ENCODE assay signal across 10 mouse cellular contexts in genomic region chr11:88993625-88994024, GRCm38 (mm10). TPM values are rescaled to one million over a fixed set of nuclear protein-coding genes. Genes with fewer than 3 reads are reported as not detected.
DNase-seq lines count a peak whose midpoint lies in the region; ATAC-seq and TF ChIP-seq lines count a peak whose summit lies in the region.
"Had no signal": no experiment of that assay in that cellular context is flagged by ENCODE, and none has a peak within 500 bp of the region (broad histone marks: within the 10 kb centered on the region; RNA-seq: fewer than 3 reads in every experiment).

No protein-coding gene starts in this region.

- H3K4me3 ChIP-seq in midbrain, postnatal 0 days (ENCODE audit: low read depth, low read length), result no peak overlapping the region
- no peak overlapping the region for H3K4me3 ChIP-seq in midbrain, embryonic 16.5 days (ENCODE audit: low read depth, low read length)
- H3K4me3 ChIP-seq in kidney, adult 2 months (ENCODE audit: insufficient read depth, low read depth, low read length), result no peak overlapping the region
- no peak overlapping the region for H3K4me3 ChIP-seq in lung, adult 2 months (replicated peaks; ENCODE audit: extremely low read depth, low read depth, low read length)
- H3K4me3 ChIP-seq: erythroblast, embryonic 14.5 days; liver, embryonic 15.5 days had no signal

- 19% methylated on average over 5 of the region's 5 CpGs for WGBS in midbrain, postnatal 0 days
- WGBS in midbrain, embryonic 16.5 days, result 20% methylated on average over 5 of the region's 5 CpGs
- WGBS in kidney, adult 2 months, result 24% methylated on average over 5 of the region's 5 CpGs
- WGBS in lung, adult 2 months, result 11% methylated on average over 5 of the region's 5 CpGs

- H3K27me3 ChIP-seq in midbrain, postnatal 0 days (ENCODE audit: insufficient read depth, low read length), result peaks cover 7% of the 10 kb centered on the region; the same call in 1 of the 2 replicates
- peaks cover 6% of the 10 kb centered on the region for H3K27me3 ChIP-seq in midbrain, embryonic 16.5 days (ENCODE audit: control insufficient read depth, insufficient read depth, low read depth, low read length)
- no peaks in the 10 kb centered on the region for H3K27me3 ChIP-seq in kidney, adult 2 months (replicated peaks; ENCODE audit: control insufficient read depth, insufficient read depth, low read length)
- H3K27me3 ChIP-seq: liver, embryonic 15.5 days had no signal

- H3K27ac ChIP-seq in midbrain, postnatal 0 days (ENCODE audit: low read depth, low read length), result no peak overlapping the region
- no peak overlapping the region for H3K27ac ChIP-seq in midbrain, embryonic 16.5 days (ENCODE audit: low read length)
- no peak overlapping the region for H3K27ac ChIP-seq in kidney, adult 2 months (ENCODE audit: insufficient read depth, low read depth, low read length)
- H3K27ac ChIP-seq: liver, embryonic 15.5 days had no signal

- ATAC-seq in midbrain, postnatal 0 days (ENCODE audit: low FRiP score), result no peak
- no peak for ATAC-seq in midbrain, embryonic 16.5 days
- peak; percentile 92 for ATAC-seq in activated CD4-positive, CD25-positive, alpha-beta regulatory T cell, adult 4 months

- peaks cover 6% of the 10 kb centered on the region for H3K36me3 ChIP-seq in midbrain, postnatal 0 days (ENCODE audit: insufficient read depth, low read length)
- peaks cover 6% of the 10 kb centered on the region for H3K36me3 ChIP-seq in midbrain, embryonic 16.5 days (ENCODE audit: control insufficient read depth, insufficient read depth, low read length)
- H3K36me3 ChIP-seq in kidney, adult 2 months (ENCODE audit: control insufficient read depth, insufficient read depth, low read length), result no peaks in the 10 kb centered on the region; the same call in none of the 2 replicates

- DNase-seq in midbrain, postnatal 0 days (ENCODE audit: low spot score), result peak; percentile 42
- DNase-seq in fibroblast of lung, adult 2 months (ENCODE audit: low read depth), result peak; percentile 46
- DNase-seq in kidney, adult 2 months, result peak; percentile 86
- peak; percentile 64 for DNase-seq in lung, adult 2 months
- peak; percentile 54 for DNase-seq in spleen, adult 12 weeks (ENCODE audit: low spot score)
- no peak for DNase-seq in urinary bladder, postnatal 10 days (ENCODE audit: low spot score)

- no peaks in the 10 kb centered on the region for H3K9me3 ChIP-seq in midbrain, postnatal 0 days (ENCODE audit: low read length)
- H3K9me3 ChIP-seq in midbrain, embryonic 16.5 days (replicated peaks; ENCODE audit: control insufficient read depth, low read length, poor library complexity, severe bottlenecking), result no peaks in the 10 kb centered on the region
- H3K9me3 ChIP-seq: liver, embryonic 15.5 days had no signal

- peak; percentile 63 for TF ChIP-seq CTCF in midbrain, postnatal 0 days (IDR thresholded peaks at IDR 0.05)
- TF ChIP-seq CTCF in kidney, adult 2 months (conservative IDR thresholded peaks at IDR 0.05; ENCODE audit: insufficient read depth, insufficient read length, low read depth, low read length), result peak; percentile 93
- TF ChIP-seq CTCF in lung, adult 2 months (IDR thresholded peaks at IDR 0.05; ENCODE audit: insufficient read depth, low read length), result peak; percentile 81

- H3K4me2 ChIP-seq in midbrain, postnatal 0 days (ENCODE audit: low read depth, low read length, poor library complexity, severe bottlenecking), result no peak overlapping the region
- H3K4me2 ChIP-seq in midbrain, embryonic 16.5 days (ENCODE audit: low read length), result no peak overlapping the region
- H3K4me2 ChIP-seq: liver, embryonic 15.5 days had no signal

- H3K9ac ChIP-seq in midbrain, postnatal 0 days (replicated peaks; ENCODE audit: low read length, poor library complexity, severe bottlenecking), result no peak overlapping the region
- H3K9ac ChIP-seq in midbrain, embryonic 16.5 days (ENCODE audit: low read depth, low read length), result no peak overlapping the region
- H3K9ac ChIP-seq: liver, embryonic 15.5 days had no signal

- TF ChIP-seq POLR2A in kidney, adult 2 months (IDR thresholded peaks at IDR 0.05; ENCODE audit: low read depth, low read length), result no peak
- TF ChIP-seq POLR2A in lung, adult 2 months (IDR thresholded peaks at IDR 0.05; ENCODE audit: borderline replicate concordance, extremely low read depth, low read depth, low read length), result no peak

- no peaks in the 10 kb centered on the region for H3K4me1 ChIP-seq in midbrain, postnatal 0 days (ENCODE audit: insufficient read depth, low read length)
- H3K4me1 ChIP-seq in midbrain, embryonic 16.5 days (ENCODE audit: control insufficient read depth, insufficient read depth, low read length), result no peaks in the 10 kb centered on the region
- H3K4me1 ChIP-seq in kidney, adult 2 months (ENCODE audit: control insufficient read depth, insufficient read depth, low read length), result no peaks in the 10 kb centered on the region
- peaks cover 3% of the 10 kb centered on the region for H3K4me1 ChIP-seq in lung, adult 2 months (ENCODE audit: control insufficient read depth, insufficient read depth, low read length)

RNA-seq across cellular contexts. Expression of gene Trim25, which starts 5.6 kb away (rescaled TPM):
- 2.0 and 2.9 TPM in 2 replicates for total RNA-seq in midbrain, postnatal 0 days (2014; rRNA removed)
- 4.3 and 4.5 TPM in 2 replicates for polyA plus RNA-seq in midbrain, postnatal 0 days (2015; fragmentation: Nextera tagmentation; extraction: Ambion mirVana)
- 3.5 and 3.8 TPM in 2 replicates for polyA plus RNA-seq in midbrain, embryonic 16.5 days (2015; fragmentation: Nextera tagmentation; extraction: Ambion mirVana)
- polyA plus RNA-seq in activated CD4-positive, CD25-positive, alpha-beta regulatory T cell, adult 4 months (2017; shearing (Covaris generic)), result 10 to 100 TPM; 10.3 to 15.4 TPM
- polyA plus RNA-seq in kidney, adult 2 months (2012; rRNA removed), result 27.3 and 35.0 TPM in 2 replicates
- 51.5 and 52.9 TPM in 2 replicates for polyA plus RNA-seq in lung, adult 2 months (2012; rRNA removed)

RNA-seq across cellular contexts. Expression of gene Coil, which starts 23.6 kb away (rescaled TPM):
- total RNA-seq in midbrain, postnatal 0 days (2014; rRNA removed), result 35.1 and 44.2 TPM in 2 replicates
- polyA plus RNA-seq in midbrain, postnatal 0 days (2015; fragmentation: Nextera tagmentation; extraction: Ambion mirVana), result 26.9 and 28.8 TPM in 2 replicates
- 30.4 and 31.0 TPM in 2 replicates for polyA plus RNA-seq in midbrain, embryonic 16.5 days (2015; fragmentation: Nextera tagmentation; extraction: Ambion mirVana)
- 1 to 10 TPM; 4.8 to 6.5 TPM for polyA plus RNA-seq in activated CD4-positive, CD25-positive, alpha-beta regulatory T cell, adult 4 months (2017; shearing (Covaris generic))
- polyA plus RNA-seq in kidney, adult 2 months (2012; rRNA removed), result 3.1 and 3.6 TPM in 2 replicates
- polyA plus RNA-seq in lung, adult 2 months (2012; rRNA removed), result 3.5 and 4.0 TPM in 2 replicates

RNA-seq across cellular contexts. Expression of gene Elobl, which starts 26.9 kb away (rescaled TPM):
- total RNA-seq in midbrain, postnatal 0 days (2014; rRNA removed), result 0.44 TPM in 1 of 2 replicates, not detected in the other
- not detected in 2 replicates for polyA plus RNA-seq in midbrain, postnatal 0 days (2015; fragmentation: Nextera tagmentation; extraction: Ambion mirVana)
- not detected in 2 replicates for polyA plus RNA-seq in midbrain, embryonic 16.5 days (2015; fragmentation: Nextera tagmentation; extraction: Ambion mirVana)
- polyA plus RNA-seq in activated CD4-positive, CD25-positive, alpha-beta regulatory T cell, adult 4 months (2017; shearing (Covaris generic)), result not detected
- polyA plus RNA-seq in kidney, adult 2 months (2012; rRNA removed), result 0.92 and 1.5 TPM in 2 replicates
- 0.97 and 1.3 TPM in 2 replicates for polyA plus RNA-seq in lung, adult 2 months (2012; rRNA removed)
- polyA plus RNA-seq: erythroblast, embryonic 14.5 days; liver, embryonic 15.5 days had no signal

RNA-seq across cellular contexts. Expression of gene Scpep1, which starts 38.4 kb away (rescaled TPM):
- 32.4 and 37.1 TPM in 2 replicates for total RNA-seq in midbrain, postnatal 0 days (2014; rRNA removed)
- polyA plus RNA-seq in midbrain, postnatal 0 days (2015; fragmentation: Nextera tagmentation; extraction: Ambion mirVana), result 27.2 and 29.2 TPM in 2 replicates
- polyA plus RNA-seq in midbrain, embryonic 16.5 days (2015; fragmentation: Nextera tagmentation; extraction: Ambion mirVana), result 31.9 and 37.9 TPM in 2 replicates
- 10 to 100 TPM; 24.0 to 33.4 TPM for polyA plus RNA-seq in activated CD4-positive, CD25-positive, alpha-beta regulatory T cell, adult 4 months (2017; shearing (Covaris generic))
- polyA plus RNA-seq in kidney, adult 2 months (2012; rRNA removed), result 61.5 and 74.1 TPM in 2 replicates
- 17.7 and 28.1 TPM in 2 replicates for polyA plus RNA-seq in lung, adult 2 months (2012; rRNA removed)
